In the genomic region with DNA sequence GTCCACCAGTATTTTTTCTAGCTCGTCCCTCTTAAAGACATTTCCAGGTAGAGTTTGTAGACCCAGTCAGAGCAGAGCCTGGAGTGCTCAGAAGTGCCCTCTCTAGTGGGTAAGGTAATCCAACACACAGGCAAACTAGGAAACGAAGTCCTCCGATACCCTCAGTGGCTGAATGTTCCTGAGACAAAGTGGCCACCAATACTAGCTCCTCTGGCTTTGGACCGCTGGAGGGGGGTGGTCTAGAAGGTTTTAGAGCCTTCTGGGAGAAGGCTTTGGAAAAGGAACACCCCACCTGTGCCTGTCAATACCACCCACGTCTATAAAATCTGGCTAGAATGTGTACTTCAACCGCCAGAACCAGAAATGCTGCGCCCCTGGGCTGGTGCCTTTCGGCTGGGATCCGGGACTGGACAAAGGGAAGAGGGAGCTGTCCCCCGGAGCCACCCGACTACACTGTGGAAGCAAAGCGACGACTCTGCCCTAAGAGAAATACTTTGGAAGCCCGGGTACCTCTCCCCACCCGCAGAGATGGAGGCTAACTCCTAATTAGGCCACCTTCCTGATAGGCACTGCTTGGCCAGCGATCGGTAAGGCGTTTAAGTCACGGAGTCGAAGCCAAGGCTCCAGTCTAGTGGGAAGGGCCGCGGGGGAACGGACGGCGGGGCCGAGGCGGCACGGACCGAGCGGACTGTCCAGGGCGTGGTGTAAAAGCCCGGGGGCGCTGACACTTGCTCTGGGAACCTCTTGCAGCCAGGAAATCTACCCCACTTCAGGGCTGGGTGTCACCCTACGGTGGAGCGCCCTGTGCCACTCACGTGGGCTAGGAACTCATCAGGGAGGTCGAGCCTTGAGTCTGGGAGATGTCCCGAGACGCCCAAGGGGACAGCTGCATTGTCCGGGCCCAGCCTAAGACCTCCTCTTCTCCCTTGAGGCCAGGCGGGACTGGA, we compare ENCODE assay signal across 9 mouse cellular contexts. TPM values are rescaled to one million over a fixed set of nuclear protein-coding genes. Genes with fewer than 3 reads are reported as not detected.
DNase-seq lines count a peak whose midpoint lies in the region; ATAC-seq and TF ChIP-seq lines count a peak whose summit lies in the region.
"Had no signal": no experiment of that assay in that cellular context is flagged by ENCODE, and none has a peak within 500 bp of the region (broad histone marks: within the 10 kb centered on the region; RNA-seq: fewer than 3 reads in every experiment).

No protein-coding gene starts in this region.

- peaks cover 5% of the 10 kb centered on the region; the same call in 1 of the 2 replicates for H3K4me1 ChIP-seq in forebrain, embryonic 11.5 days (replicated peaks; ENCODE audit: control insufficient read depth, insufficient read depth, low read length)
- H3K4me1 ChIP-seq in forebrain, embryonic 14.5 days (ENCODE audit: control insufficient read depth, insufficient read depth, low read length): no peaks in the 10 kb centered on the region
- H3K4me1 ChIP-seq in lung, postnatal 0 days (ENCODE audit: insufficient read depth, low read depth, low read length): peaks cover 3% of the 10 kb centered on the region; the same call in 1 of the 2 replicates
- H3K4me1 ChIP-seq in forebrain, embryonic 13.5 days: peaks cover 8% of the 10 kb centered on the region; the same call in 1 of the 2 replicates

- no peak for ATAC-seq in forebrain, embryonic 11.5 days (replicated peaks; ENCODE audit: low FRiP score)
- ATAC-seq in forebrain, embryonic 14.5 days: no peak
- 0 out of 2 replicates have a peak, but pooled peaks have one; percentile 11 for ATAC-seq in lung, postnatal 0 days
- ATAC-seq in forebrain, embryonic 13.5 days: peak; percentile 14; the same call in 1 of the 2 replicates
- ATAC-seq in megakaryocyte progenitor cell, adult 5-6 weeks (replicated peaks; ENCODE audit: poor library complexity): 0 out of 2 replicates have a peak, but pooled peaks have one; percentile 10

- H3K36me3 ChIP-seq in forebrain, embryonic 11.5 days (ENCODE audit: control insufficient read depth, insufficient read depth, low read length): no peaks in the 10 kb centered on the region
- no peaks in the 10 kb centered on the region for H3K36me3 ChIP-seq in forebrain, embryonic 14.5 days (ENCODE audit: control insufficient read depth, insufficient read depth, low read length)
- H3K36me3 ChIP-seq in lung, postnatal 0 days (ENCODE audit: insufficient read depth, low read length): no peaks in the 10 kb centered on the region
- H3K36me3 ChIP-seq in forebrain, embryonic 13.5 days (ENCODE audit: poor library complexity, severe bottlenecking): no peaks in the 10 kb centered on the region

- H3K9me3 ChIP-seq in forebrain, embryonic 11.5 days (ENCODE audit: control insufficient read depth, low read length): no peaks in the 10 kb centered on the region
- no peaks in the 10 kb centered on the region for H3K9me3 ChIP-seq in forebrain, embryonic 14.5 days (replicated peaks; ENCODE audit: control insufficient read depth, low read length)
- no peaks in the 10 kb centered on the region for H3K9me3 ChIP-seq in lung, postnatal 0 days (ENCODE audit: low read length)
- H3K9me3 ChIP-seq in forebrain, embryonic 13.5 days (replicated peaks): no peaks in the 10 kb centered on the region

- 0 out of 2 replicates have a peak overlapping the region, but pooled peaks have one; percentile 6 for H3K4me2 ChIP-seq in forebrain, embryonic 11.5 days (ENCODE audit: low read depth, low read length, severe bottlenecking)
- H3K4me2 ChIP-seq in forebrain, embryonic 14.5 days (ENCODE audit: low read length): no peak overlapping the region
- no peak overlapping the region for H3K4me2 ChIP-seq in lung, postnatal 0 days (replicated peaks; ENCODE audit: low read depth, low read length)
- no peak overlapping the region for H3K4me2 ChIP-seq in forebrain, embryonic 13.5 days

- H3K9ac ChIP-seq in forebrain, embryonic 11.5 days (ENCODE audit: low read length): no peak overlapping the region
- H3K9ac ChIP-seq in forebrain, embryonic 14.5 days (ENCODE audit: low read length): no peak overlapping the region
- H3K9ac ChIP-seq in lung, postnatal 0 days (replicated peaks; ENCODE audit: low read depth): no peak overlapping the region
- H3K9ac ChIP-seq in forebrain, embryonic 13.5 days: no peak overlapping the region

- no peak for TF ChIP-seq EP300 in lung, postnatal 0 days (IDR thresholded peaks at IDR 0.05)

- DNase-seq in forebrain, embryonic 11.5 days (ENCODE audit: low spot score): peak; percentile 63
- no peak for DNase-seq in forebrain, embryonic 14.5 days (ENCODE audit: low spot score)
- no peak for DNase-seq in lung, postnatal 0 days (ENCODE audit: low spot score)
- no peak for DNase-seq in lung, adult 18-20 months
- DNase-seq in testis, postnatal 10 days (ENCODE audit: low spot score): no peak
- DNase-seq in thymus, adult 18-20 months: no peak

- H3K4me3 ChIP-seq in forebrain, embryonic 11.5 days (ENCODE audit: low read depth, low read length): no peak overlapping the region; the same call in 1 of the 2 replicates
- no peak overlapping the region for H3K4me3 ChIP-seq in forebrain, embryonic 14.5 days (ENCODE audit: low read depth, low read length)
- H3K4me3 ChIP-seq in lung, postnatal 0 days (ENCODE audit: low read depth, low read length): no peak overlapping the region; the same call in 1 of the 2 replicates
- H3K4me3 ChIP-seq in forebrain, embryonic 13.5 days: no peak overlapping the region

- no peak overlapping the region for H3K27ac ChIP-seq in forebrain, embryonic 11.5 days (ENCODE audit: low read depth, low read length)
- H3K27ac ChIP-seq in forebrain, embryonic 14.5 days (ENCODE audit: low read depth, low read length): no peak overlapping the region
- H3K27ac ChIP-seq in lung, postnatal 0 days (ENCODE audit: low read length): no peak overlapping the region
- no peak overlapping the region for H3K27ac ChIP-seq in forebrain, embryonic 13.5 days

- WGBS in forebrain, embryonic 11.5 days: under 1% methylated on average over 41 of the region's 41 CpGs
- 2% methylated on average over 41 of the region's 41 CpGs for WGBS in forebrain, embryonic 14.5 days
- 3% methylated on average over 41 of the region's 41 CpGs for WGBS in lung, postnatal 0 days
- WGBS in forebrain, embryonic 13.5 days: under 1% methylated on average over 41 of the region's 41 CpGs

- peaks cover 78% of the 10 kb centered on the region for H3K27me3 ChIP-seq in forebrain, embryonic 11.5 days (ENCODE audit: control insufficient read depth, insufficient read depth, low read length)
- peaks cover 89% of the 10 kb centered on the region for H3K27me3 ChIP-seq in forebrain, embryonic 14.5 days (replicated peaks; ENCODE audit: control insufficient read depth, insufficient read depth, low read length)
- H3K27me3 ChIP-seq in lung, postnatal 0 days (replicated peaks; ENCODE audit: insufficient read depth, low read length): peaks cover 87% of the 10 kb centered on the region
- H3K27me3 ChIP-seq in forebrain, embryonic 13.5 days: peaks cover 94% of the 10 kb centered on the region

- no peak for TF ChIP-seq CTCF in lung, postnatal 0 days (IDR thresholded peaks at IDR 0.05)

RNA-seq across cellular contexts. Expression of a gene that starts 14.4 kb away (rescaled TPM):
- 11.0 and 12.6 TPM in 2 replicates for polyA plus RNA-seq in forebrain, embryonic 11.5 days (2014; fragmentation: Nextera tagmentation; extraction: Ambion mirVana)
- polyA plus RNA-seq in forebrain, embryonic 14.5 days (2014; fragmentation: Nextera tagmentation; extraction: Ambion mirVana): 0.36 and 0.52 TPM in 2 replicates
- polyA plus RNA-seq in lung, postnatal 0 days (2015; fragmentation: Nextera tagmentation; extraction: Ambion mirVana): 0.70 and 0.92 TPM in 2 replicates
- polyA plus RNA-seq in forebrain, embryonic 13.5 days (2015; fragmentation: Nextera tagmentation; extraction: Ambion mirVana): 0.22 and 0.42 TPM in 2 replicates
- total RNA-seq in megakaryocyte progenitor cell, adult 5-6 weeks (2015): 0.10 and 0.35 TPM in 2 replicates
- total RNA-seq in megakaryocyte progenitor cell, adult 5-6 weeks (2017): 0.25 TPM in 1 of 2 replicates, not detected in the other
- total RNA-seq: hematopoietic stem cell, adult 5-6 weeks had no signal

Comparison
In these comparisons a context has a peak if more than half of its experiments do, and no peak if none do; other contexts are left out.
1. ATAC-seq: peak in lung, postnatal 0 days (single experiment), forebrain, embryonic 13.5 days (single experiment) and megakaryocyte progenitor cell, adult 5-6 weeks (single experiment); none in forebrain, embryonic 11.5 days (single experiment) and forebrain, embryonic 14.5 days (single experiment).